Mouse (Mus musculus) embryo, embryonic 10 days (tissue): ENCODE measurements at regions not wholly inside any gene's neighbourhood (a gene's known extent, or its start where the extent isn't known, plus 50 kb on each side); places are given as distances from the start of the nearest gene placed in this dataset.

Experiments
- DNase-seq: peaks from one replicate; pipeline ENCODE4 v3.0.0-alpha.2; 2015; ENCODE audit warnings: low spot score

GRCm38 (mm10) chr9:47439506-47439905 lies 90.5 kb upstream of the Cadm1 start:
- no peak for DNase-seq

GRCm38 (mm10) chr9:47440128-47440527 lies 89.8 kb upstream of the Cadm1 start:
- peak; percentile 50 for DNase-seq

GRCm38 (mm10) chr9:47441155-47441554 lies 88.8 kb upstream of the Cadm1 start:
- DNase-seq: no peak

GRCm38 (mm10) chr9:47444168-47444567 lies 85.8 kb upstream of the Cadm1 start:
- DNase-seq: no peak

- no peak for DNase-seq
These were observed 85.2 kb upstream of the Cadm1 start for GRCm38 (mm10) chr9:47444752-47445151.

- no peak for DNase-seq
These were observed 84.6 kb upstream of the Cadm1 start for GRCm38 (mm10) chr9:47445332-47445731.

GRCm38 (mm10) chr9:47452752-47453151 lies 77.2 kb upstream of the Cadm1 start:
- no peak for DNase-seq

GRCm38 (mm10) chr9:47458721-47459418 lies 71.1 kb upstream of the Cadm1 start:
- DNase-seq: peak; percentile 25

GRCm38 (mm10) chr9:47459461-47460049 lies 70.4 kb upstream of the Cadm1 start:
- DNase-seq: no peak

- no peak for DNase-seq
These were observed 69.7 kb upstream of the Cadm1 start for GRCm38 (mm10) chr9:47460241-47460640.

- no peak for DNase-seq
These were observed 68.1 kb upstream of the Cadm1 start for GRCm38 (mm10) chr9:47461915-47462314.

GRCm38 (mm10) chr9:47466767-47467166 lies 63.2 kb upstream of the Cadm1 start:
- no peak for DNase-seq

GRCm38 (mm10) chr9:47467815-47468214 lies 62.2 kb upstream of the Cadm1 start:
- DNase-seq: peak; percentile 17

- no peak for DNase-seq
These were observed 60.4 kb upstream of the Cadm1 start for GRCm38 (mm10) chr9:47469576-47469975.

GRCm38 (mm10) chr9:47470741-47471140 lies 59.2 kb upstream of the Cadm1 start:
- DNase-seq: no peak

- DNase-seq: no peak
These were observed 58.1 kb upstream of the Cadm1 start for GRCm38 (mm10) chr9:47471767-47472420.

GRCm38 (mm10) chr9:47473776-47474365 lies 56.1 kb upstream of the Cadm1 start:
- no peak for DNase-seq

GRCm38 (mm10) chr9:47474776-47475175 lies 55.2 kb upstream of the Cadm1 start:
- peak; percentile 32 for DNase-seq

- no peak for DNase-seq
These were observed 52.1 kb upstream of the Cadm1 start for GRCm38 (mm10) chr9:47477889-47478288.
